Mouse (Mus musculus): ENCODE data around the gene Fam129b. TPM values are rescaled to one million over a fixed set of nuclear protein-coding genes. Genes with fewer than 3 reads are reported as not detected.
A peak's percentile ranks its signal among the peaks of the same experiment; 100 is the strongest.

Fam129b gene
- total and polyA plus RNA-seq, 2 experiments = 6.5 to 10.5 TPM

DNA sequence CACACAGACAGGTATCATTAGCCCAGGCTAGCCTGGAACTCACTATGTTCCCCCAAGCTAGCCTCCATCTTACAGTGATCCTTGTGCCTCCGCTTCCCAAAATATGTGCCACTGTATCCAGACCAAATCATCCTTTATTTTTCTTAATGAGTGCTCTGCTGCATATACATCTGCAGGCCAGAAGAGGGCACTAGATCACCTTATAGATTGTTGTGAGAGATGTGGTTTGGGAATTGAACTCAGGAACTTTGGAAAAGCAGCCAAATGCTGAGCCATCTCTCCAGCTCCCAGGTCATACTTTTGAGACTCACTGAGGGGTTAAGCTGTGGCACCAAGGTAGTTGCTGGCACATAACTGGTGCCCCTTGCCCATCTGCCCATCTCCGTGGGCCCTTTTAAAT lies 11.2 kb upstream of the Fam129b start:
- no peak overlapping the region for H3K9ac ChIP-seq (ENCODE audit: low read depth, low read length)
- 63% methylated on average over 2 of the region's 2 CpGs for WGBS
- no peak for TF ChIP-seq POLR2A (IDR thresholded peaks at IDR 0.05; ENCODE audit: extremely low read depth, insufficient read depth, low read length)
- peak; percentile 39 for TF ChIP-seq CTCF (IDR thresholded peaks at IDR 0.05; ENCODE audit: low read depth, low read length)
- no peaks in the 10 kb centered on the region for H3K36me3 ChIP-seq (ENCODE audit: control insufficient read depth, insufficient read depth, low read length)
- DNase-seq (ENCODE audit: extremely low read depth, low read depth, low spot score) = peak; percentile 46
- H3K79me2 ChIP-seq (ENCODE audit: control insufficient read depth, insufficient read depth, low read length) = no peaks in the 10 kb centered on the region
- no peak overlapping the region for H3K27ac ChIP-seq (replicated peaks; ENCODE audit: insufficient read depth, low read depth, low read length)
- no peaks in the 10 kb centered on the region for H3K27me3 ChIP-seq (ENCODE audit: control insufficient read depth, insufficient read depth, low read length)
- no peaks in the 10 kb centered on the region for H3K4me1 ChIP-seq (ENCODE audit: control insufficient read depth, insufficient read depth, low read length)
- no peak overlapping the region for H3K4me3 ChIP-seq (ENCODE audit: insufficient read depth, low read depth, low read length)

DNA sequence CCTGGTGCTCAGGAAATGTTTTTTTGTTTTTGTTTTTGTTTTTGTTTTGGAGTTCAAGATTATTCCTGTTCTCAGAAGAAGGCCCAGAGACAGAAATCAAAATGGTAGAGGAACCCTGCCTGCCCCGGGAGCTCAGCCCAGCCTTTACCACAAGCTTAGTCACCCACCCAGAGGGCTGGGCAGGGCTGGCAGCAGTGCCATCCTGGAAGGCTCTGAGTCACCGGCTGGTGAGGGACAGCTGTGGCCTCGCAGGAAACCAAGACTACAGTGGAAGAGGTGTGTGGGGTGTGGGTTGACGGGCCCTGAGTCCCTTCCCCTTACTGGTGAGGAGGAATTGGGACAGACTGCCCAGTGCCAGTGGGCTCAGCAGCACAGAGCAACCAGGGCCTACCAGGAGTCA lies 8.6 kb upstream of the Fam129b start:
- H3K27ac ChIP-seq (replicated peaks; ENCODE audit: insufficient read depth, low read depth, low read length) = no peak overlapping the region
- no peaks in the 10 kb centered on the region for H3K4me1 ChIP-seq (ENCODE audit: control insufficient read depth, insufficient read depth, low read length)
- no peak for TF ChIP-seq CTCF (IDR thresholded peaks at IDR 0.05; ENCODE audit: low read depth, low read length)
- TF ChIP-seq POLR2A (IDR thresholded peaks at IDR 0.05; ENCODE audit: extremely low read depth, insufficient read depth, low read length) = no peak
- no peak overlapping the region for H3K4me3 ChIP-seq (ENCODE audit: insufficient read depth, low read depth, low read length)
- H3K36me3 ChIP-seq (ENCODE audit: control insufficient read depth, insufficient read depth, low read length) = no peaks in the 10 kb centered on the region
- H3K79me2 ChIP-seq (ENCODE audit: control insufficient read depth, insufficient read depth, low read length) = no peaks in the 10 kb centered on the region
- no peak overlapping the region for H3K9ac ChIP-seq (ENCODE audit: low read depth, low read length)
- no peaks in the 10 kb centered on the region for H3K27me3 ChIP-seq (ENCODE audit: control insufficient read depth, insufficient read depth, low read length)
- WGBS = 84% methylated on average over 4 of the region's 4 CpGs
- DNase-seq (ENCODE audit: extremely low read depth, low read depth, low spot score) = no peak

DNA sequence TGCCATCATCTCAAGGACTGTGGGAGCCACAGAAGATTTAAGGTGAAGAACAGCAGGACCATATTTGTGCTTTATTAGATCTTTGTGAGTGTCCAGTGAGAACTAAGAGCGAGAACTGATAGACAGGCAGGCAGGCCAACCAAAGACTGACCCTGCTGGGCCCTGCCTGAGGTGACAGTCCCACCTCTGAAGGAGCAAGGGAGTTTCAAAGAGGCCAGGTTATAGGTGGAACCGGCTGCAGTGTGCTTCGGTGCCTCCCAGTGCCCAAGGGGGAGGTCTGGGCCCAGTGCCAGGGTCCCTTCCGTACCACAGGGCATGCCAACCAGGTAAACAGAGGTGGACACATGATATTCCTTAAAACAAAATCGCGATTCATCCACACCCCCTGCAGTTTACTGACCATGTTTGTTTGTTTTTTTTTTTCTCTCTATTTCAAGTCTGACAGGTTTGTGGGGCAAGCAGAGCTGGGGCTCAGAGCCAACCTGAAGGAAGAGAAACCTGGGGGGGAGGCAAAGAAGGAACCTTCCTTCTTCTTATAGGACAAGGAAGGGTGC lies 6.1 kb upstream of the Fam129b start:
- Histone ChIP-seq H3K4me1 (ENCODE audit: control insufficient read depth, insufficient read depth, low read length) (no peaks in the 10 kb centered on the region), H3K9ac (ENCODE audit: low read depth, low read length) (no peak overlapping the region), H3K4me3 (ENCODE audit: insufficient read depth, low read depth, low read length) (no peak overlapping the region), H3K27ac (replicated peaks; ENCODE audit: insufficient read depth, low read depth, low read length) (no peak overlapping the region), H3K36me3 (ENCODE audit: control insufficient read depth, insufficient read depth, low read length) (no peaks in the 10 kb centered on the region), H3K79me2 (ENCODE audit: control insufficient read depth, insufficient read depth, low read length) (no peaks in the 10 kb centered on the region), H3K27me3 (ENCODE audit: control insufficient read depth, insufficient read depth, low read length) (no peaks in the 10 kb centered on the region)
- WGBS = 37% methylated on average over 6 of the region's 6 CpGs
- TF ChIP-seq CTCF (IDR thresholded peaks at IDR 0.05; ENCODE audit: low read depth, low read length) = no peak
- no peak for DNase-seq (ENCODE audit: extremely low read depth, low read depth, low spot score)

DNA sequence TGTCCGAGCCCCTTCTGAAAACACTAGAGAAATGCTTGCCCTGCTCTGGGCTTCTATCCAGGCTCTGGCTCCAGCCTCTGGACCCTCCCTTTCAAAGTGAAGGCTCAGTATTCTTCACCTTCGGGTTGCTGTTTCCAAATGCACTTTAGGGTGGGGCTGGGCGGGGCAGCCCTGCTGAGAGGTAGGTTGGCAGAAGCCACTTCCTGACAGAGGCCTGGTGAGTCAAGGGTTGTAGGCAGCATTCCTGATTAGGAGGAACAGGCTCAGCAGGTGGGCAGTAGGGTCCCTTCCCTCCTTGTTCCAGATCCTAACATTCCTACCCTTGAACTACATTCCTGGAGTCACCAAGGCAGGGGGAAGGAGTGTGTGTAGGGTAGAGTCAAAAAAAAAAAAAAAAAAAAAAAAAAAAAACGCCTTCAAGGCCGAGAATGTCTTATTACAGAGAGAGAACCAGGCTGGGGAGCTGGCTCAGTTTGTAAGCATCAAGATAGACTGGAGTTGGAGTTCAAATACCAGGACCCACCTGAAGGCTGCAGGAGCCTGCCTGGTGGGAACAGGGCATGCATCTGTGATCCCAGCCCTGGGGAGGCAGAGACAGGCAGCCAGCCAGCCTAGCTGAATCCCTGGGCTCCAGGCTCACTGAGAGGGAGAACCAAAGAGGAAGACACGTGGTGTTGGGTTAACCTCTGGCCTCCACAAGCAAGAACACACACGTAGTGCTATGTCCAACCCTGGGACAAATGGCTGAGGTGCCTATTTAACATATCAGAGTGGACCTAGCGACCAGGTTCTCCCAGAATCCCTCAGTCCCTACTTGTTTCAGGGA lies 5.4 kb upstream of the Fam129b start:
- WGBS = 67% methylated on average over 8 of the region's 8 CpGs
- TF ChIP-seq POLR2A (IDR thresholded peaks at IDR 0.05; ENCODE audit: extremely low read depth, insufficient read depth, low read length) (no peak), CTCF (IDR thresholded peaks at IDR 0.05; ENCODE audit: low read depth, low read length) (no peak)
- no peaks in the 10 kb centered on the region for H3K79me2 ChIP-seq (ENCODE audit: control insufficient read depth, insufficient read depth, low read length)
- H3K27me3 ChIP-seq (ENCODE audit: control insufficient read depth, insufficient read depth, low read length) = no peaks in the 10 kb centered on the region
- DNase-seq (ENCODE audit: extremely low read depth, low read depth, low spot score) = no peak
- no peaks in the 10 kb centered on the region for H3K4me1 ChIP-seq (ENCODE audit: control insufficient read depth, insufficient read depth, low read length)
- no peak overlapping the region for H3K4me3 ChIP-seq (ENCODE audit: insufficient read depth, low read depth, low read length)
- no peaks in the 10 kb centered on the region for H3K36me3 ChIP-seq (ENCODE audit: control insufficient read depth, insufficient read depth, low read length)
- H3K27ac ChIP-seq (replicated peaks; ENCODE audit: insufficient read depth, low read depth, low read length) = no peak overlapping the region
- H3K9ac ChIP-seq (ENCODE audit: low read depth, low read length) = no peak overlapping the region

DNA sequence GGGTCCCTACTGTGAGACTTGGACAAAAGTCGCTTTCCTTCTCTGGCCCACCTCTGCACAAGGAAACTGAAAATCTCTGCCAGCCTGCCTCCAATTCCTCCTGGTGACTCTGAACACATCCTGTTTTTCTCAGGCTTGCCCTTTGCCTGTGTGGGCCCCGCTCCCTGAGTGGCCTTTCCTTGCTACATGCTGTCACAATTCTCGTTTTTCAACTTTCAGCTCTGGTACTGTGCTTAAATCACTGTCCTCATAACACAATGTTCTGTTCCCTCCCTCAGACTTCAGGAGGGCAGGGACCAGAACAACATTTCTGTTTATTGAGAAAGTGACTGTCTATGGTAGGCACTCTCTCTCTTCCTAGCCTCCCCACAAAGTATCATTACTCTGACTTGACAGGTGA lies 1.8 kb upstream of the Fam129b start:
- peaks cover 2% of the 10 kb centered on the region; the same call in 1 of the 2 replicates for H3K27me3 ChIP-seq (ENCODE audit: control insufficient read depth, insufficient read depth, low read length)
- H3K27ac ChIP-seq (replicated peaks; ENCODE audit: insufficient read depth, low read depth, low read length) = no peak overlapping the region
- TF ChIP-seq POLR2A (IDR thresholded peaks at IDR 0.05; ENCODE audit: extremely low read depth, insufficient read depth, low read length) = no peak
- TF ChIP-seq CTCF (IDR thresholded peaks at IDR 0.05; ENCODE audit: low read depth, low read length) = no peak
- 80% methylated on average over 3 of the region's 3 CpGs for WGBS
- no peaks in the 10 kb centered on the region for H3K79me2 ChIP-seq (ENCODE audit: control insufficient read depth, insufficient read depth, low read length)
- no peaks in the 10 kb centered on the region for H3K36me3 ChIP-seq (ENCODE audit: control insufficient read depth, insufficient read depth, low read length)
- no peak overlapping the region for H3K9ac ChIP-seq (ENCODE audit: low read depth, low read length)
- H3K4me1 ChIP-seq (ENCODE audit: control insufficient read depth, insufficient read depth, low read length) = peaks cover 3% of the 10 kb centered on the region; the same call in 1 of the 2 replicates
- no peak for DNase-seq (ENCODE audit: extremely low read depth, low read depth, low spot score)
- no peak overlapping the region for H3K4me3 ChIP-seq (ENCODE audit: insufficient read depth, low read depth, low read length)
